Mouse (Mus musculus) layer of hippocampus, adult 11-12 months (tissue): ENCODE data around the gene Abhd18.
"Not testable (repeated sequence)": the region's sequence is repeated elsewhere in the genome, so short reads cannot be mapped to it uniquely, and the experiment has no call there.

ENCODE experiments used
- DNase-seq: peaks from one replicate; pipeline ENCODE4 v3.0.0; 2022; ENCODE audit warnings: low spot score

Abhd18 gene

GRCm38 (mm10) chr3:40846957-40847017, at the start of gene Abhd18:
Gene Abhd18, plus strand, starts transcription at chr3:40846970.
- DNase-seq = not testable (repeated sequence)

GRCm38 (mm10) chr3:40798054-40798453, 48.7 kb upstream of the Abhd18 start:
- no peak for DNase-seq

GRCm38 (mm10) chr3:40798500-40798899, 48.3 kb upstream of the Abhd18 start:
- peak; percentile 52 for DNase-seq

- DNase-seq = peak; percentile 96
Measured at GRCm38 (mm10) chr3:40799530-40800372, 47.0 kb upstream of the Abhd18 start, which contains the start of gene Plk4. Gene Plk4, plus strand, starts transcription at chr3:40800019.

GRCm38 (mm10) chr3:40800373-40800823, 46.4 kb upstream of the Abhd18 start:
- DNase-seq = no peak

GRCm38 (mm10) chr3:40806871-40807270, 39.9 kb upstream of the Abhd18 start:
- DNase-seq = no peak

- DNase-seq = no peak
Measured at GRCm38 (mm10) chr3:40808686-40809085, 38.1 kb upstream of the Abhd18 start.

GRCm38 (mm10) chr3:40809894-40810293, 36.9 kb upstream of the Abhd18 start:
- no peak for DNase-seq

GRCm38 (mm10) chr3:40813275-40813674, 33.5 kb upstream of the Abhd18 start:
- no peak for DNase-seq

GRCm38 (mm10) chr3:40845521-40845920, 1.2 kb upstream of the Abhd18 start:
- DNase-seq = not testable (repeated sequence)

GRCm38 (mm10) chr3:40846473-40846956, 255 bp upstream of the Abhd18 start, which contains the start of gene Mfsd8:
Gene Mfsd8, minus strand, starts transcription at chr3:40846886.
- DNase-seq = peak; percentile 97

GRCm38 (mm10) chr3:40847018-40847417, 248 bp downstream of the Abhd18 start:
- DNase-seq = peak; percentile 53

- not testable (repeated sequence) for DNase-seq
Measured at GRCm38 (mm10) chr3:40847936-40848335, 1.2 kb downstream of the Abhd18 start.

- not testable (repeated sequence) for DNase-seq
Measured at GRCm38 (mm10) chr3:40853123-40853738, 6.5 kb downstream of the Abhd18 start.

- DNase-seq = peak; percentile 99
Measured at GRCm38 (mm10) chr3:40893816-40894258, 47.1 kb downstream of the Abhd18 start.

GRCm38 (mm10) chr3:40894336-40894735, 47.6 kb downstream of the Abhd18 start:
- peak; percentile 15 for DNase-seq

- DNase-seq = not testable (repeated sequence)
Measured at GRCm38 (mm10) chr3:40902443-40902842, 55.7 kb downstream of the Abhd18 start, which contains the start of gene 1700034I23Rik. Gene 1700034I23Rik, minus strand, starts transcription at chr3:40902543.

- no peak for DNase-seq
Measured at GRCm38 (mm10) chr3:40938189-40938588, 91.4 kb downstream of the Abhd18 start.

- DNase-seq = no peak
Measured at GRCm38 (mm10) chr3:40938592-40938991, 91.8 kb downstream of the Abhd18 start.

- no peak for DNase-seq
Measured at GRCm38 (mm10) chr3:40939019-40939418, 92.2 kb downstream of the Abhd18 start.

GRCm38 (mm10) chr3:40949170-40949902, 102.6 kb downstream of the Abhd18 start, which contains the start of gene Larp1b:
Gene Larp1b, plus strand, starts transcription at chr3:40949828.
- DNase-seq = peak; percentile 99

GRCm38 (mm10) chr3:40949903-40950600, 103.3 kb downstream of the Abhd18 start:
- peak; percentile 29 for DNase-seq
